Mouse (Mus musculus): ENCODE data around the gene Galnt10. TPM values are rescaled to one million over a fixed set of nuclear protein-coding genes. Genes with fewer than 3 reads are reported as not detected.

Galnt10 gene
- total and polyA plus RNA-seq, 3 experiments = 0.07 to 0.85 TPM; not detected in 1

GRCm38 (mm10) chr11:57811006-57811405, 165.8 kb downstream of the Galnt10 start:
- H3K4me1 ChIP-seq (ENCODE audit: control insufficient read depth in 1 of 2, insufficient read depth in 2 of 2) = no peaks in the 10 kb centered on the region
- no peaks in the 10 kb centered on the region for H3K79me2 ChIP-seq (replicated peaks; ENCODE audit: control insufficient read depth, extremely low read depth, insufficient read depth, poor library complexity, severe bottlenecking)
- peaks cover 29 to 56% of the 10 kb centered on the region in 2 experiments for H3K36me3 ChIP-seq (replicated peaks in 1 of 2; ENCODE audit: control insufficient read depth in 1 of 2, insufficient read depth in 1 of 2, low read length in 1 of 2)
- in situ Hi-C loops (cut with MboI; ENCODE audit: low pct_ligation_motif_present, low pct_unique_long_range_greater_than_20kb, low sequenced_read_pairs) (no loop called here), dilution Hi-C loops (cut with MboI; ENCODE audit: extremely low pct_ligation_motif_present, extremely low pct_unique_long_range_greater_than_20kb, low sequenced_read_pairs) (no loop called here)
- H3K27me3 ChIP-seq (replicated peaks) = no peaks in the 10 kb centered on the region
- H3K27ac ChIP-seq (ENCODE audit: insufficient read depth, low read depth) = no peak overlapping the region
- no peak overlapping the region for H3K9ac ChIP-seq (ENCODE audit: insufficient read depth, low read depth)
- no peak for TF ChIP-seq ZC3H11A (IDR thresholded peaks at IDR 0.05; ENCODE audit: low read depth, low read length)
- TF ChIP-seq SMC3 (IDR thresholded peaks at IDR 0.05; ENCODE audit: low read depth, low read length) = no peak
- no peak for TF ChIP-seq TBP (conservative IDR thresholded peaks at IDR 0.05; ENCODE audit: low read depth, low read length)
- TF ChIP-seq MAZ (IDR thresholded peaks at IDR 0.05; ENCODE audit: low read depth, low read length) = no peak
- no peak for TF ChIP-seq E2F4 (IDR thresholded peaks at IDR 0.05; ENCODE audit: insufficient replicate concordance, low read depth, low read length)
- no peak for TF ChIP-seq JUN (IDR thresholded peaks at IDR 0.05; ENCODE audit: insufficient read depth, low read depth, low read length)
- no peak overlapping the region for H3K4me3 ChIP-seq (replicated peaks in 1 of 3; ENCODE audit: low read depth in 2 of 3, low read length in 2 of 3, poor library complexity in 1 of 3)
- DNase-seq (ENCODE audit: extremely low read depth) = no peak
- H3K4me2 ChIP-seq (ENCODE audit: insufficient read depth, low read depth, poor library complexity, severe bottlenecking) = no peak overlapping the region
- no peaks in the 10 kb centered on the region for H3K9me3 ChIP-seq (replicated peaks; ENCODE audit: low read length)

- H3K4me1 ChIP-seq (ENCODE audit: control insufficient read depth in 1 of 2, insufficient read depth in 2 of 2) = no peaks in the 10 kb centered on the region
- H3K79me2 ChIP-seq (replicated peaks; ENCODE audit: control insufficient read depth, extremely low read depth, insufficient read depth, poor library complexity, severe bottlenecking) = no peaks in the 10 kb centered on the region
- no peak for DNase-seq (ENCODE audit: extremely low read depth)
- H3K27me3 ChIP-seq (replicated peaks) = no peaks in the 10 kb centered on the region
- no peak overlapping the region for H3K27ac ChIP-seq (ENCODE audit: insufficient read depth, low read depth)
- in situ Hi-C loops (cut with MboI; ENCODE audit: low pct_ligation_motif_present, low pct_unique_long_range_greater_than_20kb, low sequenced_read_pairs) = no loop called here
- no peaks in the 10 kb centered on the region for H3K9me3 ChIP-seq (replicated peaks; ENCODE audit: low read length)
- dilution Hi-C loops (cut with MboI; ENCODE audit: extremely low pct_ligation_motif_present, extremely low pct_unique_long_range_greater_than_20kb, low sequenced_read_pairs) = no loop called here
- H3K4me3 ChIP-seq (replicated peaks in 1 of 3; ENCODE audit: low read depth in 2 of 3, low read length in 2 of 3, poor library complexity in 1 of 3) = no peak overlapping the region
- peaks cover 24 to 45% of the 10 kb centered on the region in 2 experiments for H3K36me3 ChIP-seq (replicated peaks in 1 of 2; ENCODE audit: control insufficient read depth in 1 of 2, insufficient read depth in 1 of 2, low read length in 1 of 2)
- no peak for TF ChIP-seq ZMIZ1 (IDR thresholded peaks at IDR 0.05; ENCODE audit: low read depth, low read length)
- TF ChIP-seq ZC3H11A (IDR thresholded peaks at IDR 0.05; ENCODE audit: low read depth, low read length) = no peak
- no peak for TF ChIP-seq TCF12 (IDR thresholded peaks at IDR 0.05; ENCODE audit: low read depth, low read length)
- TF ChIP-seq E2F4 (IDR thresholded peaks at IDR 0.05; ENCODE audit: insufficient replicate concordance, low read depth, low read length) = no peak
- no peak for TF ChIP-seq TBP (conservative IDR thresholded peaks at IDR 0.05; ENCODE audit: low read depth, low read length)
- no peak for TF ChIP-seq MEF2A (IDR thresholded peaks at IDR 0.05; ENCODE audit: borderline replicate concordance, low read depth, low read length)
- no peak for TF ChIP-seq RCOR1 (conservative IDR thresholded peaks at IDR 0.05; ENCODE audit: low read depth, low read length)
- no peak for TF ChIP-seq MYC (IDR thresholded peaks at IDR 0.05; ENCODE audit: low read depth, low read length)
- no peak for TF ChIP-seq MAZ (IDR thresholded peaks at IDR 0.05; ENCODE audit: low read depth, low read length)
- TF ChIP-seq POLR2A (IDR thresholded peaks at IDR 0.05; ENCODE audit: low read depth, low read length) = no peak
- H3K4me2 ChIP-seq (ENCODE audit: insufficient read depth, low read depth, poor library complexity, severe bottlenecking) = no peak overlapping the region
- H3K9ac ChIP-seq (ENCODE audit: insufficient read depth, low read depth) = no peak overlapping the region
Observed at GRCm38 (mm10) chr11:57812212-57812611, 167.0 kb downstream of the Galnt10 start.

GRCm38 (mm10) chr11:57813641-57814040, 168.4 kb downstream of the Galnt10 start:
- H3K79me2 ChIP-seq (replicated peaks; ENCODE audit: control insufficient read depth, extremely low read depth, insufficient read depth, poor library complexity, severe bottlenecking) = no peaks in the 10 kb centered on the region
- no peaks in the 10 kb centered on the region for H3K4me1 ChIP-seq (ENCODE audit: control insufficient read depth in 1 of 2, insufficient read depth in 2 of 2)
- peaks cover 18 to 35% of the 10 kb centered on the region in 2 experiments for H3K36me3 ChIP-seq (replicated peaks in 1 of 2; ENCODE audit: control insufficient read depth in 1 of 2, insufficient read depth in 1 of 2, low read length in 1 of 2)
- TF ChIP-seq JUN (IDR thresholded peaks at IDR 0.05; ENCODE audit: insufficient read depth, low read depth, low read length) (no peak), NELFE (IDR thresholded peaks at IDR 0.05; ENCODE audit: low read depth, low read length) (no peak), MAZ (IDR thresholded peaks at IDR 0.05; ENCODE audit: low read depth, low read length) (no peak), NRF1 (IDR thresholded peaks at IDR 0.05; ENCODE audit: low read depth, low read length) (no peak), E2F4 (IDR thresholded peaks at IDR 0.05; ENCODE audit: insufficient replicate concordance, low read depth, low read length) (no peak), MAFK (IDR thresholded peaks at IDR 0.05; ENCODE audit: insufficient replicate concordance, low read length) (no peak), USF1 (IDR thresholded peaks at IDR 0.05; ENCODE audit: low read depth, low read length) (no peak), SMC3 (IDR thresholded peaks at IDR 0.05; ENCODE audit: low read depth, low read length) (no peak), UBTF (IDR thresholded peaks at IDR 0.05; ENCODE audit: low read depth, low read length) (no peak), PAX5 (IDR thresholded peaks at IDR 0.05; ENCODE audit: low read length) (no peak), ZC3H11A (IDR thresholded peaks at IDR 0.05; ENCODE audit: low read depth, low read length) (no peak), USF2 (conservative IDR thresholded peaks at IDR 0.05; ENCODE audit: low read depth, low read length) (no peak), BHLHE40 (IDR thresholded peaks at IDR 0.05; ENCODE audit: low read depth, low read length) (no peak)
- dilution Hi-C loops (cut with MboI; ENCODE audit: extremely low pct_ligation_motif_present, extremely low pct_unique_long_range_greater_than_20kb, low sequenced_read_pairs) = no loop called here
- no peaks in the 10 kb centered on the region for H3K27me3 ChIP-seq (replicated peaks)
- H3K4me2 ChIP-seq (ENCODE audit: insufficient read depth, low read depth, poor library complexity, severe bottlenecking) = no peak overlapping the region
- H3K27ac ChIP-seq (ENCODE audit: insufficient read depth, low read depth) = no peak overlapping the region
- no peak for DNase-seq (ENCODE audit: extremely low read depth)
- in situ Hi-C loops (cut with MboI; ENCODE audit: low pct_ligation_motif_present, low pct_unique_long_range_greater_than_20kb, low sequenced_read_pairs) = no loop called here
- no peaks in the 10 kb centered on the region for H3K9me3 ChIP-seq (replicated peaks; ENCODE audit: low read length)
- no peak overlapping the region for H3K9ac ChIP-seq (ENCODE audit: insufficient read depth, low read depth)
- H3K4me3 ChIP-seq (replicated peaks in 1 of 3; ENCODE audit: low read depth in 2 of 3, low read length in 2 of 3, poor library complexity in 1 of 3) = no peak overlapping the region
